Mouse (Mus musculus) heart, adult 8-10 months (tissue): ENCODE measurements at regions not wholly inside any gene's neighbourhood (a gene's known extent, or its start where the extent isn't known, plus 50 kb on each side); places are given as distances from the start of the nearest gene placed in this dataset.

Source experiments
- DNase-seq: peaks from one replicate; pipeline ENCODE4 v3.0.0; 2022; ENCODE audit warnings: low spot score

DNA sequence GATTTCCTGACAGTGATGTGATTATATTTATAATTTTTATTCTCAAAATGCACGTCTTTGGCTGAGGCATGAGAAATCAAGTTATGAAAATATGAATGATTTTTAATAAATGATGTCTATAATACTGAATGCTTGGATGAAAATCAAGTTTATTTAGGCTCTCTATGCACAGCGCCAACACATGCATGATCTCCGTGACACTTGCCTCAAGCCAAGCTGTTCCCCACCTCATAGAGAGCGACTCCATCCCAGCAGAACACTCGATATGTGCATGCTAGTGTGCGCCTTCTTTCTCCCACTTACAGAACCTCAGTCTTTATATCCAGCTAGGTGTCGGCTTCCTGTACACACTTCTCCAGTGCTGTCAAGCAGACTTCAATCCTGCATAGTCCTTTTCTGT, 139.8 kb upstream of the Gm9833 start:
- no peak for DNase-seq

DNA sequence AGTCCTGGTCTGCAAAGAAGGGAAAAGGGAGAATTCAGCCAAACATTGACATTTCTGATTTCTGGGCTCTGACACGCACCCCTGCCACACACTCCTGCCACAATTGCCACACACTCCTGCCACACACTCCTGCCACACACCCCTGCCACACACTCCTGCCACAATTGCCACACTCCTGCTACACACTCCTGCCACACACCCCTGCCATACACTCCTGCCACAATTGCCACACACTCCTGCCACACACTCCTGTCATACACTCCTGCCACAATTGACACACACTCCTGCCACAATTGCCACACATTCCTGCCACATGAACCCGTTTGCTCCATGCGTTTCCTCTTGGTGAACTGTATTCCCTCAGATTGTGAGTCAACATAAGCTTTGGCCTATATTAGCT, 130.0 kb upstream of the Gm9833 start:
- no peak for DNase-seq

DNA sequence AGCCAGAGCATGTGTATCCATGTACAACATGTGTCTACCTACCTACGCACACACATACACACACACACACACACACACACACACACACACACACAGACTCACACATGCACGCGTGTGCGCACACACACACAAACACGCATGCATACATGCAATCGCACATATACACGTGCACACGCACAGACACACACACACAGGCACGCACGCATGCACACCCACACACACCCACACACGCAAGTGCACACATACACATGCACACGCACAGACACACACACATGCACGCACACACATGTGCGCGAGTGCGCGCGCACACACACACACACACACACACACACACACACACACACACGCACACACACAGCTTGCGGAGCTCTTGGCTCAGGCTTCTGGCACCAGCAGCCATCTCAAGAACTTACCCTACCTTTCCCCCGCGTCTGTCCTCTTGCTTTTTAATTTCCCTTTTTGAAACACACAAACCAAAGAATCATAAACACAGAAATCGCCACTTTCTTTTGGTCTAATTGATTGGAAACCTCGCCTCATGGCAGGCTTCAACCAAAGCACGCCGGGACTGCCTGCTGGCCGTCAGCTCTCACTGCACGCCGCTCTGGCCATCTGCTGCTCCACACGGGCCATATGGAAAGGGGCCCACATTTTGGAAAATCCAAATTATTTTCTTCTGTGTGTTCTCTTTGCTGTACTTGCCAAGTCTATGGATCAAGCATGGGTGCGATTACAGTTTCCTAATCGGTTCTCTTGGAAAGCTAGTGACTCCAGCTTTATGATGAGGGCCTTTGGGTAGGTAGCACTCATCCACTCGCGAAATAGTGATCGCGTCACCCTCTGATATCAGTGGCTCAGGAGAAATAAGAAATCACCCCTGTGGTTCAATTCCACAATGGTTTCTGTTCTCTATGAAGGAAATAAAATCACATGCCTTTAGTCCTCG, 127.9 kb upstream of the Gm9833 start:
- DNase-seq, result no peak

DNA sequence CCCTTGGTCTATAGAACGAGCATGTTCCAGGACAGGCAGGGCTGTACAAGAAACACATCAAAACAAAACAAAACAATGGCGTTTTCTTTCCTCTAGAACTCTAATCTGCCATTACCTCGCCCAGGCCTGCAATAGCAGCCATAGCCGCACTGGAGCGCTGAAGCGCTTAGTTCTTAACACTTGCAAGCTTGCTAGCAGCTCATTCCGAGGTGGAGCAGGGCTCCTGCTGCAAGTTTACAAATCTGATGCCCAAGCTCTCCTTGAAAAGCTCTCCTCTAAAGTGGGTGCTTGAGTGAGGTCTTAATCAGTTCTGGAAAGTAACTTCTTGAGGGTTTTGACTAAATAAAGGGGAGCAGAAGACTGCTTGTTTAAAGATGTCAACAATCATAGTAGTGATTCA, 127.2 kb upstream of the Gm9833 start:
- DNase-seq, result no peak
